Mouse (Mus musculus) hindbrain, embryonic 14.5 days (tissue): ENCODE measurements around the gene Dnase1l1. TPM values are rescaled to one million over a fixed set of nuclear protein-coding genes. Genes with fewer than 3 reads are reported as not detected.

Experiments used
- microRNA-seq: library from miRNA; unstranded; fragments of <30 nt; microRNA quantifications from one replicate; pipeline ENCODE4, GENCODE M21; 2016
- polyA plus RNA-seq: library from polyadenylated mRNA; unstranded; fragments of >200 nt; fragmentation: Nextera tagmentation; extraction: Ambion mirVana; gene quantifications from 2 replicates; pipeline ENCODE4 v1.2.1, GENCODE M21; 2014

Gene Dnase1l1
- polyA plus RNA-seq, 1 experiment from 2014 or later: 3.6 TPM

Small RNAs within 50 kb of the gene (microRNA-seq; reads per million reads assigned to microRNA genes)
- gene Mir7091 (0.48 reads per million), gene Mir7092 (1.1 reads per million)

Other genes starting within 250 kb of the Dnase1l1 start
- gene Opn1mw, start 154.9 kb downstream of the Dnase1l1 start, polyA plus RNA-seq: not detected in 2 replicates
- gene Mecp2, start 147.0 kb downstream of the Dnase1l1 start, polyA plus RNA-seq: 15.5 and 15.6 TPM in 2 replicates
- gene Tex28, start 114.5 kb downstream of the Dnase1l1 start, polyA plus RNA-seq: not detected in 2 replicates
- gene Tktl1, start 105.1 kb downstream of the Dnase1l1 start, polyA plus RNA-seq: 0.08 TPM in 1 of 2 replicates, not detected in the other
- 92.7 and 100.0 TPM in 2 replicates for gene Flna, start 32.5 kb downstream of the Dnase1l1 start, polyA plus RNA-seq
- 14.7 and 17.0 TPM in 2 replicates for gene Emd, start 27.6 kb downstream of the Dnase1l1 start, polyA plus RNA-seq
- gene Rpl10, start 11.5 kb downstream of the Dnase1l1 start, polyA plus RNA-seq: 484 and 540 TPM in 2 replicates
- gene Taz, start 425 bp downstream of the Dnase1l1 start, polyA plus RNA-seq: 48.4 and 56.5 TPM in 2 replicates
- 248 and 297 TPM in 2 replicates for gene Atp6ap1, start 14.8 kb upstream of the Dnase1l1 start, polyA plus RNA-seq
- gene Gdi1, start 22.7 kb upstream of the Dnase1l1 start, polyA plus RNA-seq: 781 and 862 TPM in 2 replicates
- 45.3 and 46.8 TPM in 2 replicates for gene Fam50a, start 30.7 kb upstream of the Dnase1l1 start, polyA plus RNA-seq
- gene Plxna3, start 46.7 kb upstream of the Dnase1l1 start, polyA plus RNA-seq: 44.5 and 45.6 TPM in 2 replicates
- 64.0 and 87.6 TPM in 2 replicates for gene Lage3, start 71.3 kb upstream of the Dnase1l1 start, polyA plus RNA-seq
- 68.4 and 74.3 TPM in 2 replicates for gene Ubl4a, start 90.9 kb upstream of the Dnase1l1 start, polyA plus RNA-seq
- gene Slc10a3, start 91.0 kb upstream of the Dnase1l1 start, polyA plus RNA-seq: 7.1 and 9.5 TPM in 2 replicates
- 33.2 and 36.0 TPM in 2 replicates for gene Fam3a, start 110.9 kb upstream of the Dnase1l1 start, polyA plus RNA-seq
- 17.8 and 21.5 TPM in 2 replicates for gene Ikbkg, start 111.0 kb upstream of the Dnase1l1 start, polyA plus RNA-seq
- gene G6pdx, start 146.9 kb upstream of the Dnase1l1 start, polyA plus RNA-seq: 48.8 and 52.3 TPM in 2 replicates
- gene Gm6880, start 199.1 kb upstream of the Dnase1l1 start, polyA plus RNA-seq: not detected in 2 replicates